Mouse (Mus musculus) bone marrow, adult 2 months (tissue): Measurements from ENCODE around the gene Gm5072. TPM values are rescaled to one million over a fixed set of nuclear protein-coding genes. Genes with fewer than 3 reads are reported as not detected.
"Not testable (repeated sequence)": the region's sequence is repeated elsewhere in the genome, so short reads cannot be mapped to it uniquely, and the experiment has no call there.

Source experiments
- H3K27ac ChIP-seq: fragments of 200-500 bp; 2 replicates; pipeline ENCODE4 v1.5.1; 2012; ENCODE audit warnings: low read depth, mild to moderate bottlenecking, control low read depth, inconsistent platforms, low read length; ENCODE audit not compliant: control insufficient read depth, poor library complexity, insufficient read depth
- H3K4me1 ChIP-seq: fragments of 200-500 bp; 2 replicates; pipeline ENCODE4 v1.6.1; 2011; ENCODE audit warnings: low read length; ENCODE audit not compliant: control insufficient read depth, insufficient read depth
- H3K4me3 ChIP-seq: fragments of 200-500 bp; replicated peaks from 2 replicates; pipeline ENCODE3; 2011; ENCODE audit warnings: mild to moderate bottlenecking, low read depth, low read length, control low read depth; ENCODE audit not compliant: control insufficient read depth
- WGBS: fragments of 180-500 bp; shearing (Covaris S2); methylation state at CpG from one replicate; pipeline ENCODE4 v1.1.7; 2018; 5-methylcytosine and 5-hydroxymethylcytosine counted together
- polyA plus RNA-seq: library from polyadenylated mRNA; stranded (reverse); fragments of >200 nt; gene quantifications from 2 replicates; pipeline ENCODE4 v1.2.4, GENCODE M21; 2011; ENCODE audit warnings: low replicate concordance; ENCODE audit not compliant: missing spikeins, insufficient read depth, insufficient read length

Gm5072 gene
- polyA plus RNA-seq = not detected in 2 replicates

GRCm38 (mm10) chrX:91392200-91392599, at the start of gene Gm5072:
TSS of gene Gm5072 (plus strand) at chrX:91392500.
- H3K4me3 ChIP-seq, H3K4me1 ChIP-seq, H3K27ac ChIP-seq: not testable (repeated sequence)
- no CpG with 5 or more reads among the region's 5 CpGs for WGBS

Other genes with a start within 250 kb of the Gm5072 start
- gene Mageb2, start 60.8 kb upstream of the Gm5072 start, polyA plus RNA-seq = not detected in 2 replicates
- not detected in 2 replicates for gene Gm8914, start 87.6 kb downstream of the Gm5072 start, polyA plus RNA-seq
- gene 1700084M14Rik, start 183.4 kb downstream of the Gm5072 start, polyA plus RNA-seq = not detected in 2 replicates
- gene Gm14781, start 239.7 kb downstream of the Gm5072 start, polyA plus RNA-seq = not detected in 2 replicates